7 mouse cellular contexts compared by ENCODE assay signal in genomic region chr17:34026917-34027655, GRCm38 (mm10). TPM values are rescaled to one million over a fixed set of nuclear protein-coding genes. Genes with fewer than 3 reads are reported as not detected.
DNase-seq lines count a peak whose midpoint lies in the region; ATAC-seq lines count a peak whose summit lies in the region.

No protein-coding gene starts in this region.

- peaks cover 68% of the 10 kb centered on the region for H3K4me1 ChIP-seq in hindbrain, embryonic 12.5 days
- peaks cover 71% of the 10 kb centered on the region for H3K4me1 ChIP-seq in liver, embryonic 12.5 days

- H3K9me3 ChIP-seq in hindbrain, embryonic 12.5 days (replicated peaks): no peaks in the 10 kb centered on the region
- no peaks in the 10 kb centered on the region for H3K9me3 ChIP-seq in liver, embryonic 12.5 days (replicated peaks)

- H3K9ac ChIP-seq in hindbrain, embryonic 12.5 days: peak overlapping the region; percentile 83
- H3K9ac ChIP-seq in liver, embryonic 12.5 days: peak overlapping the region; percentile 85

- peak overlapping the region; percentile 97 for H3K27ac ChIP-seq in hindbrain, embryonic 12.5 days
- H3K27ac ChIP-seq in liver, embryonic 12.5 days: peak overlapping the region; percentile 86

- H3K36me3 ChIP-seq in hindbrain, embryonic 12.5 days: peaks cover 29% of the 10 kb centered on the region
- H3K36me3 ChIP-seq in liver, embryonic 12.5 days: peaks cover 37% of the 10 kb centered on the region

- peak overlapping the region; percentile 89 for H3K4me2 ChIP-seq in hindbrain, embryonic 12.5 days (replicated peaks)
- peak overlapping the region; percentile 99 for H3K4me2 ChIP-seq in liver, embryonic 12.5 days

- no peaks in the 10 kb centered on the region for H3K27me3 ChIP-seq in hindbrain, embryonic 12.5 days
- H3K27me3 ChIP-seq in liver, embryonic 12.5 days (replicated peaks): no peaks in the 10 kb centered on the region

- no peak for ATAC-seq in hindbrain, embryonic 12.5 days (ENCODE audit: low FRiP score)
- no peak for ATAC-seq in liver, embryonic 12.5 days

- WGBS in hindbrain, embryonic 12.5 days: 3% methylated on average over 36 of the region's 36 CpGs
- 14% methylated on average over 36 of the region's 36 CpGs for WGBS in liver, embryonic 12.5 days (ENCODE audit: insufficient replicate concordance)

- peak overlapping the region; percentile 77 for H3K4me3 ChIP-seq in hindbrain, embryonic 12.5 days
- peak overlapping the region; percentile 73 for H3K4me3 ChIP-seq in liver, embryonic 12.5 days

- peak; percentile 59 for DNase-seq in 3T3-L1 (ENCODE audit: low read depth, low spot score)
- DNase-seq in B cell, adult 2 months: peak; percentile 79 to 83
- DNase-seq in cerebellum, postnatal 10 days: peak; percentile 69 to 71
- peak; percentile 78 to 80 for DNase-seq in natural killer cell, adult 2 months (ENCODE audit: low spot score in 2 of 2)
- peak; percentile 53 to 69 for DNase-seq in thymus, postnatal 36 days

RNA-seq across cellular contexts. Expression of gene H2-Ke6, which starts 0.8 kb away (rescaled TPM):
- polyA plus RNA-seq in hindbrain, embryonic 12.5 days (2016; fragmentation: Nextera tagmentation; extraction: Ambion mirVana): 57.5 and 67.6 TPM in 2 replicates
- 33.2 and 36.1 TPM in 2 replicates for polyA plus RNA-seq in liver, embryonic 12.5 days (2016; fragmentation: Nextera tagmentation; extraction: Ambion mirVana)

RNA-seq across cellular contexts. Expression of gene Ring1, which starts 2.6 kb away (rescaled TPM):
- 28.2 and 29.7 TPM in 2 replicates for polyA plus RNA-seq in hindbrain, embryonic 12.5 days (2016; fragmentation: Nextera tagmentation; extraction: Ambion mirVana)
- polyA plus RNA-seq in liver, embryonic 12.5 days (2016; fragmentation: Nextera tagmentation; extraction: Ambion mirVana): 10.6 and 10.7 TPM in 2 replicates

RNA-seq across cellular contexts. Expression of gene Slc39a7, which starts 4.4 kb away (rescaled TPM):
- polyA plus RNA-seq in hindbrain, embryonic 12.5 days (2016; fragmentation: Nextera tagmentation; extraction: Ambion mirVana): 179 and 187 TPM in 2 replicates
- polyA plus RNA-seq in liver, embryonic 12.5 days (2016; fragmentation: Nextera tagmentation; extraction: Ambion mirVana): 91.7 and 96.0 TPM in 2 replicates

RNA-seq across cellular contexts. Expression of gene Rxrb, which starts 4.5 kb away (rescaled TPM):
- polyA plus RNA-seq in hindbrain, embryonic 12.5 days (2016; fragmentation: Nextera tagmentation; extraction: Ambion mirVana): 64.9 and 68.3 TPM in 2 replicates
- polyA plus RNA-seq in liver, embryonic 12.5 days (2016; fragmentation: Nextera tagmentation; extraction: Ambion mirVana): 29.2 and 31.3 TPM in 2 replicates

RNA-seq across cellular contexts. Expression of gene Col11a2, which starts 12.2 kb away (rescaled TPM):
- 7.8 and 18.0 TPM in 2 replicates for polyA plus RNA-seq in hindbrain, embryonic 12.5 days (2016; fragmentation: Nextera tagmentation; extraction: Ambion mirVana)
- 0.37 and 0.54 TPM in 2 replicates for polyA plus RNA-seq in liver, embryonic 12.5 days (2016; fragmentation: Nextera tagmentation; extraction: Ambion mirVana)
